Mouse (Mus musculus): ENCODE results near the gene Lpp. TPM values are rescaled to one million over a fixed set of nuclear protein-coding genes. Genes with fewer than 3 reads are reported as not detected.

Lpp gene
- total and polyA plus RNA-seq, 3 experiments: 0.64 to 1.2 (median 0.68) TPM

DNA sequence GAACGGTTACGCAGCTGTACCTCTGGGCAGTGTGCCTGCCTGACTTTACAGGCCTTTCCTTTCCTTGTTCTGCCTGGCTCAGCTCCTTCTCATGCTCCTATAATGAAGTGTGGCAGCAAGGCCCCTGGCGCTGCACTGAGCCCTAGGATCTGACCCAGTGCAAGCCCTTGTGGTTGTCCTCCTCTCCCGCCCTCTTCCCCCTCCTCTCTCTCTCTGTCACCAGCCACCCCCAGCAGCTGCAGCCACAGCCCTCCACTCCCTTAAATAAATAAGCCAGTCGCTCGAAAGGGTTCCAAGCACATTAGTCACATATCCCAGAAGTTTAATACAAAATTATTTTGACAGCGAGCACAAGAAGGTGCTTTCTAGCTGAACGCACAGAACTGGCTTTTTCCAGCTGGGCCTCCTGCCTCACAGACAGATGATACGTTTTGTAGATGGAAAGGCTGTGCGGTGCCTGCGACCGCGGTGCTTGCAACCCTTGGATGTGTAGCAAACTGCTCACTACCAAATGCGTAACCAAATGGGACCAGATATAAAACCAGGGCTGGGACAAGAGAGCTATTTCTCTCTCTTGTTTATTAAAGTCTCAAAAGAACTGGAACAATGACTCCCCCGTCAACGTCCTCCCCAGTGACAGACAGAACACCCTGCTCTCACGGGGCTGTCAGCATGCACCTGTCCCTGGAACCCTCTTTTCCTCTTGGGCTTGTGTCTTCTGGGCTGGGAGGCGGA, 97.6 kb downstream of the Lpp start:
- Histone ChIP-seq H3K79me2 (replicated peaks; ENCODE audit: control insufficient read depth, extremely low read depth, insufficient read depth, poor library complexity, severe bottlenecking) (no peaks in the 10 kb centered on the region), H3K4me3 (replicated peaks in 1 of 3; ENCODE audit: low read depth in 2 of 3, low read length in 2 of 3, poor library complexity in 1 of 3) (no peak overlapping the region), H3K4me1 (ENCODE audit: control insufficient read depth in 1 of 2, insufficient read depth in 2 of 2) (peaks cover 2 to 19% of the 10 kb centered on the region in 2 experiments; a peak in 3 of 4 replicates), H3K9ac (ENCODE audit: insufficient read depth, low read depth) (no peak overlapping the region), H3K9me3 (replicated peaks; ENCODE audit: low read length) (no peaks in the 10 kb centered on the region), H3K27ac (ENCODE audit: insufficient read depth, low read depth) (no peak overlapping the region), H3K4me2 (ENCODE audit: insufficient read depth, low read depth, poor library complexity, severe bottlenecking) (no peak overlapping the region), H3K36me3 (replicated peaks in 1 of 2; ENCODE audit: control insufficient read depth in 1 of 2, insufficient read depth in 1 of 2, low read length in 1 of 2) (no peaks in the 10 kb centered on the region), H3K27me3 (replicated peaks) (no peaks in the 10 kb centered on the region)
- in situ Hi-C loops (cut with MboI; ENCODE audit: low pct_ligation_motif_present, low pct_unique_long_range_greater_than_20kb, low sequenced_read_pairs): no loop called here
- dilution Hi-C loops (cut with MboI; ENCODE audit: extremely low pct_ligation_motif_present, extremely low pct_unique_long_range_greater_than_20kb, low sequenced_read_pairs): no loop called here
- TF ChIP-seq ZNF384 (IDR thresholded peaks at IDR 0.05; ENCODE audit: low read depth, low read length): no peak
- no peak for DNase-seq (ENCODE audit: extremely low read depth)

DNA sequence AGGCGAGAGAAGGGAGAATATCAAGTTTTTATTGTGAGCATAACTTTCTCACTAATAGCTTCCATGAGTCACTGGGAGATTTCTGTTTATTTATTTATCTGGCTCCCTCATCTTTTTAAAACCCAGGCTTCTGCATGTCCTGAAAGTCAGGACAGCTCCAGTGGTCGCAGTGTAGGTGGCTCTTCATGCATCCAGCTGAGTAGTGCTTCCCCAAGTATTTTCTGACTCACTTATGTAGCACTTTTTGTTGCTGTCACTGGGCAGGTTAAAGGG, 98.1 kb downstream of the Lpp start:
- H3K9ac ChIP-seq (ENCODE audit: insufficient read depth, low read depth): no peak overlapping the region
- H3K4me1 ChIP-seq (ENCODE audit: control insufficient read depth in 1 of 2, insufficient read depth in 2 of 2): peaks cover 2 to 19% of the 10 kb centered on the region in 2 experiments; a peak in 3 of 4 replicates
- no peak overlapping the region for H3K4me3 ChIP-seq (replicated peaks in 1 of 3; ENCODE audit: low read depth in 2 of 3, low read length in 2 of 3, poor library complexity in 1 of 3)
- TF ChIP-seq CHD2 (IDR thresholded peaks at IDR 0.05; ENCODE audit: low read length) (no peak), ZNF384 (IDR thresholded peaks at IDR 0.05; ENCODE audit: low read depth, low read length) (no peak)
- no peak for DNase-seq (ENCODE audit: extremely low read depth)
- no peaks in the 10 kb centered on the region for H3K27me3 ChIP-seq (replicated peaks)
- in situ Hi-C loops (cut with MboI; ENCODE audit: low pct_ligation_motif_present, low pct_unique_long_range_greater_than_20kb, low sequenced_read_pairs): no loop called here
- H3K4me2 ChIP-seq (ENCODE audit: insufficient read depth, low read depth, poor library complexity, severe bottlenecking): no peak overlapping the region
- no peak overlapping the region for H3K27ac ChIP-seq (ENCODE audit: insufficient read depth, low read depth)
- H3K9me3 ChIP-seq (replicated peaks; ENCODE audit: low read length): no peaks in the 10 kb centered on the region
- dilution Hi-C loops (cut with MboI; ENCODE audit: extremely low pct_ligation_motif_present, extremely low pct_unique_long_range_greater_than_20kb, low sequenced_read_pairs): no loop called here
- no peaks in the 10 kb centered on the region for H3K36me3 ChIP-seq (replicated peaks in 1 of 2; ENCODE audit: control insufficient read depth in 1 of 2, insufficient read depth in 1 of 2, low read length in 1 of 2)
- H3K79me2 ChIP-seq (replicated peaks; ENCODE audit: control insufficient read depth, extremely low read depth, insufficient read depth, poor library complexity, severe bottlenecking): no peaks in the 10 kb centered on the region

DNA sequence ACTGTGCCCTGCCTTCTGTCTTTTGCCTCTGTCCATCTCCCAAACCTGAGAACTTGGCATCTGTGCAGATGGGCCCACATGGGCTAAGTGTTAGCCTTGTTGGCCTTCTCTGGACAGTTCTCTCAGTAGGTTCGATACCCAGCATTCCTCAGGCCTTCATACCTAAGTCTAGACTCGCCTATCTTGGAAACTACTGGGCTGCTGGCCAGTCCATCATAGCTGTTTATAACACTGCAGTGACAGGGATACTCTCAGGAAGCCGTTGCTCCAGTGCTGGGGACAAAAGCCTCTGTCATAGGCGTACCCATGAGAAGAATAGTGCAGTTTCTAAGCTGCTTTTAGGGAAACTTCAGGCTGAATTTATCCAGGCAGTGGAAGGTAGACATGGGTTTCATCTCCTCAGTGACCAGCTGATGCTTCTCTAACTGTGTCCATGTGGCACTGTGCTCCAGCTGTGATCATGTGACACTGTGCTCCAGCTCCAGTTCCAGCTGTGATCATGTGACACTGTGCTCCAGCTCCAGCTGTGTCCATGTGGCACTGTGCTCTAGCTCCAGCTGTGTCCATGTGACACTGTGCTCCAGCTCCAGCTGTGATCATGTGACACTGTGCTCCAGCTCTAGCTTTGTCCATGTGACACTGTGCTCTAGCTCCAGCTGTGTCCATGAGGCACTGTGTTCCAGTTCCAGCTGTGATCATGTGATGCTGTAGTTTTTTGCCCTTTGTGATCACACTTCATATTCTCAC, 99.1 kb downstream of the Lpp start:
- no peaks in the 10 kb centered on the region for H3K9me3 ChIP-seq (replicated peaks; ENCODE audit: low read length)
- dilution Hi-C loops (cut with MboI; ENCODE audit: extremely low pct_ligation_motif_present, extremely low pct_unique_long_range_greater_than_20kb, low sequenced_read_pairs) (no loop called here), in situ Hi-C loops (cut with MboI; ENCODE audit: low pct_ligation_motif_present, low pct_unique_long_range_greater_than_20kb, low sequenced_read_pairs) (no loop called here)
- no peak for DNase-seq (ENCODE audit: extremely low read depth)
- no peak for TF ChIP-seq ZKSCAN1 (IDR thresholded peaks at IDR 0.05; ENCODE audit: borderline replicate concordance, low read depth, low read length)
- no peak for TF ChIP-seq JUND (conservative IDR thresholded peaks at IDR 0.05; ENCODE audit: low read depth, low read length)
- TF ChIP-seq USF2 (conservative IDR thresholded peaks at IDR 0.05; ENCODE audit: low read depth, low read length): 0 out of 2 replicates have a peak, but pooled peaks have one; percentile 24
- no peak for TF ChIP-seq MAZ (IDR thresholded peaks at IDR 0.05; ENCODE audit: low read depth, low read length)
- TF ChIP-seq ZC3H11A (IDR thresholded peaks at IDR 0.05; ENCODE audit: low read depth, low read length): no peak
- TF ChIP-seq USF1 (IDR thresholded peaks at IDR 0.05; ENCODE audit: low read depth, low read length): 0 out of 2 replicates have a peak, but pooled peaks have one; percentile 5
- no peak overlapping the region for H3K9ac ChIP-seq (ENCODE audit: insufficient read depth, low read depth)
- H3K36me3 ChIP-seq (replicated peaks in 1 of 2; ENCODE audit: control insufficient read depth in 1 of 2, insufficient read depth in 1 of 2, low read length in 1 of 2): no peaks in the 10 kb centered on the region
- no peak overlapping the region for H3K4me3 ChIP-seq (replicated peaks in 1 of 3; ENCODE audit: low read depth in 2 of 3, low read length in 2 of 3, poor library complexity in 1 of 3)
- no peak overlapping the region for H3K4me2 ChIP-seq (ENCODE audit: insufficient read depth, low read depth, poor library complexity, severe bottlenecking)
- H3K27ac ChIP-seq (ENCODE audit: insufficient read depth, low read depth): no peak overlapping the region
- no peaks in the 10 kb centered on the region for H3K79me2 ChIP-seq (replicated peaks; ENCODE audit: control insufficient read depth, extremely low read depth, insufficient read depth, poor library complexity, severe bottlenecking)
- no peaks in the 10 kb centered on the region for H3K27me3 ChIP-seq (replicated peaks)
- H3K4me1 ChIP-seq (ENCODE audit: control insufficient read depth in 1 of 2, insufficient read depth in 2 of 2): peaks cover 2 to 19% of the 10 kb centered on the region in 2 experiments; a peak in 3 of 4 replicates

Data from CH12.LX (cell line).